Mouse (Mus musculus) mouse trophoblast stem cell (cell line): ENCODE results near the gene Hoxc8.

Source experiments
- in situ Hi-C, 2 experiments: fragments of 300-500 bp; cut with MseI, MboI; formaldehyde crosslinking; loops; 2 replicates in 1 of 2; 3 replicates in 1 of 2; pipeline ENCODE4 v1.15.1; 2025

Gene Hoxc8

GRCm38 (mm10) chr15:103006326-103006725 is 15.9 kb downstream of the Hoxc8 start:
- in situ Hi-C loops: no loop called here

GRCm38 (mm10) chr15:103009265-103010111 is 19.1 kb downstream of the Hoxc8 start:
- in situ Hi-C loops: loop anchor here (5.0 to 10.0 kb wide), 2 partner anchors 125 to 163 kb away; no protein-coding TSS in a partner anchor

- in situ Hi-C loops: loop anchor here (5.0 to 10.0 kb wide), 2 partner anchors 125 to 162 kb away; no protein-coding TSS in a partner anchor
These were observed 19.9 kb downstream of the Hoxc8 start for GRCm38 (mm10) chr15:103010112-103010846.

GRCm38 (mm10) chr15:103010847-103011555 is 20.6 kb downstream of the Hoxc8 start:
- in situ Hi-C loops: loop anchor here (5.0 to 10.0 kb wide), 2 partner anchors 124 to 161 kb away; no protein-coding TSS in a partner anchor

GRCm38 (mm10) chr15:103011928-103012486 is 21.6 kb downstream of the Hoxc8 start:
- in situ Hi-C loops: loop anchor here (5.0 to 10.0 kb wide), 2 partner anchors 123 to 160 kb away; no protein-coding TSS in a partner anchor

GRCm38 (mm10) chr15:103013238-103013984 is 23.0 kb downstream of the Hoxc8 start:
- in situ Hi-C loops: loop anchor here (5.0 to 10.0 kb wide), 2 partner anchors 121 to 159 kb away; no protein-coding TSS in a partner anchor

- in situ Hi-C loops: loop anchor here (5.0 to 10.0 kb wide), 2 partner anchors 120 to 158 kb away; no protein-coding TSS in a partner anchor
These were observed 24.0 kb downstream of the Hoxc8 start for GRCm38 (mm10) chr15:103014166-103015008.

GRCm38 (mm10) chr15:103015009-103015399 is 24.6 kb downstream of the Hoxc8 start:
- in situ Hi-C loops: loop anchor here in 1 of 2 experiments (10.0 kb wide), 1 partner anchor 120 kb away; no protein-coding TSS in a partner anchor

GRCm38 (mm10) chr15:103015406-103016166 is 25.2 kb downstream of the Hoxc8 start:
- in situ Hi-C loops: loop anchor here in 1 of 2 experiments (10.0 kb wide), 1 partner anchor 119 kb away; no protein-coding TSS in a partner anchor

GRCm38 (mm10) chr15:103018636-103019035 is 28.2 kb downstream of the Hoxc8 start, which contains the start of gene Hoxc4:
Gene Hoxc4 (plus strand): TSS chr15:103018934.
- in situ Hi-C loops: loop anchor here in 1 of 2 experiments (10.0 kb wide), 1 partner anchor 116 kb away; no protein-coding TSS in a partner anchor

- in situ Hi-C loops: loop anchor here in 1 of 2 experiments (5.0 kb wide), 1 partner anchor 106 kb away; no protein-coding TSS in a partner anchor
These were observed 30.6 kb downstream of the Hoxc8 start for GRCm38 (mm10) chr15:103020899-103021418.

GRCm38 (mm10) chr15:103021544-103021943 is 31.1 kb downstream of the Hoxc8 start:
- in situ Hi-C loops: loop anchor here in 1 of 2 experiments (5.0 kb wide), 1 partner anchor 106 kb away; no protein-coding TSS in a partner anchor

GRCm38 (mm10) chr15:103024131-103024530 is 33.7 kb downstream of the Hoxc8 start:
- in situ Hi-C loops: loop anchor here in 1 of 2 experiments (5.0 kb wide), 1 partner anchor 103 kb away; no protein-coding TSS in a partner anchor

- in situ Hi-C loops: no loop called here
These were observed 37.1 kb downstream of the Hoxc8 start for GRCm38 (mm10) chr15:103027266-103028235.

- in situ Hi-C loops: no loop called here
These were observed 38.6 kb downstream of the Hoxc8 start for GRCm38 (mm10) chr15:103028916-103029512.

- in situ Hi-C loops: no loop called here
These were observed 39.7 kb downstream of the Hoxc8 start for GRCm38 (mm10) chr15:103030142-103030541.
